Mouse (Mus musculus) erythroblast, embryonic 14.5 days (primary cell): ENCODE results near the gene Ptprk. TPM values are rescaled to one million over a fixed set of nuclear protein-coding genes. Genes with fewer than 3 reads are reported as not detected.

Source experiments
- H3K27me3 ChIP-seq: 2 replicates; pipeline ENCODE4 v1.6.1; 2012; ENCODE audit warnings: inconsistent platforms; ENCODE audit not compliant: control insufficient read depth
- H3K36me3 ChIP-seq: 2 replicates; pipeline ENCODE4 v1.6.1; 2012; ENCODE audit warnings: mild to moderate bottlenecking, inconsistent platforms; ENCODE audit not compliant: control insufficient read depth
- H3K4me1 ChIP-seq: 2 replicates; pipeline ENCODE4 v1.6.1; 2012; ENCODE audit warnings: inconsistent platforms; ENCODE audit not compliant: control insufficient read depth
- H3K4me3 ChIP-seq: replicated peaks from 2 replicates; pipeline ENCODE3; 2012; ENCODE audit warnings: moderate library complexity, mild to moderate bottlenecking, inconsistent platforms
- H3K9me3 ChIP-seq: 2 replicates; pipeline ENCODE4 v1.6.1; 2012; ENCODE audit warnings: low read length, inconsistent platforms, mixed read lengths; ENCODE audit not compliant: control insufficient read depth
- GATA1 ChIP-seq: IDR thresholded peaks from 2 replicates; pipeline ENCODE4 v1.6.1; 2012; ENCODE audit warnings: low read length, inconsistent platforms, mixed read lengths
- TAL1 ChIP-seq: IDR thresholded peaks from 3 replicates; pipeline ENCODE4 v1.6.1; 2012; ENCODE audit warnings: low read length, inconsistent platforms, mixed read lengths
- polyA plus RNA-seq: library from polyadenylated mRNA; stranded (reverse); fragments of >175 nt; gene quantifications from 2 replicates; pipeline ENCODE4 v1.2.3, GENCODE M21; 2012

The Ptprk gene
- polyA plus RNA-seq, 1 experiment: 0.03 TPM

GRCm38 (mm10) chr10:28103406-28103906 is 28.8 kb downstream of the Ptprk start:
- no peaks in the 10 kb centered on the region for H3K9me3 ChIP-seq
- no peak overlapping the region for H3K4me3 ChIP-seq
- no peaks in the 10 kb centered on the region for H3K27me3 ChIP-seq
- H3K4me1 ChIP-seq: no peaks in the 10 kb centered on the region
- H3K36me3 ChIP-seq: no peaks in the 10 kb centered on the region
- no peak for TF ChIP-seq GATA1
- TF ChIP-seq TAL1: no peak

- no peaks in the 10 kb centered on the region for H3K4me1 ChIP-seq
- H3K36me3 ChIP-seq: no peaks in the 10 kb centered on the region
- H3K27me3 ChIP-seq: no peaks in the 10 kb centered on the region
- no peak for TF ChIP-seq TAL1
- no peak for TF ChIP-seq GATA1
- H3K4me3 ChIP-seq: no peak overlapping the region
- H3K9me3 ChIP-seq: no peaks in the 10 kb centered on the region
Measured at GRCm38 (mm10) chr10:28103924-28104323, 29.3 kb downstream of the Ptprk start.

GRCm38 (mm10) chr10:28105247-28105646 is 30.6 kb downstream of the Ptprk start:
- Histone ChIP-seq H3K36me3 (no peaks in the 10 kb centered on the region), H3K9me3 (no peaks in the 10 kb centered on the region), H3K4me1 (no peaks in the 10 kb centered on the region), H3K4me3 (no peak overlapping the region), H3K27me3 (no peaks in the 10 kb centered on the region)
- TF ChIP-seq GATA1 (no peak), TAL1 (no peak)

GRCm38 (mm10) chr10:28112826-28113589 is 38.4 kb downstream of the Ptprk start:
- peaks cover 2% of the 10 kb centered on the region; the same call in 1 of the 2 replicates for H3K9me3 ChIP-seq
- no peaks in the 10 kb centered on the region for H3K27me3 ChIP-seq
- H3K36me3 ChIP-seq: no peaks in the 10 kb centered on the region
- no peak for TF ChIP-seq GATA1
- no peak for TF ChIP-seq TAL1
- no peaks in the 10 kb centered on the region for H3K4me1 ChIP-seq
- no peak overlapping the region for H3K4me3 ChIP-seq

GRCm38 (mm10) chr10:28113879-28114278 is 39.3 kb downstream of the Ptprk start:
- H3K4me3 ChIP-seq: no peak overlapping the region
- no peaks in the 10 kb centered on the region for H3K36me3 ChIP-seq
- H3K9me3 ChIP-seq: peaks cover 2% of the 10 kb centered on the region; the same call in 1 of the 2 replicates
- TF ChIP-seq TAL1 (no peak), GATA1 (no peak)
- no peaks in the 10 kb centered on the region for H3K27me3 ChIP-seq
- H3K4me1 ChIP-seq: no peaks in the 10 kb centered on the region

- TF ChIP-seq TAL1: no peak
- no peak for TF ChIP-seq GATA1
- H3K27me3 ChIP-seq: no peaks in the 10 kb centered on the region
Measured at GRCm38 (mm10) chr10:28116982-28117381, 42.4 kb downstream of the Ptprk start.

GRCm38 (mm10) chr10:28118783-28119365 is 44.3 kb downstream of the Ptprk start:
- no peaks in the 10 kb centered on the region for H3K4me1 ChIP-seq
- H3K36me3 ChIP-seq: no peaks in the 10 kb centered on the region
- H3K9me3 ChIP-seq: peaks cover 2% of the 10 kb centered on the region; the same call in 1 of the 2 replicates
- TF ChIP-seq TAL1: no peak
- no peak for TF ChIP-seq GATA1
- no peaks in the 10 kb centered on the region for H3K27me3 ChIP-seq
- no peak overlapping the region for H3K4me3 ChIP-seq

More at GRCm38 (mm10) chr10:28116982-28117381, 42.4 kb downstream of the Ptprk start:
- peaks cover 2% of the 10 kb centered on the region; the same call in 1 of the 2 replicates for H3K9me3 ChIP-seq
- no peak overlapping the region for H3K4me3 ChIP-seq
- no peaks in the 10 kb centered on the region for H3K4me1 ChIP-seq
- no peaks in the 10 kb centered on the region for H3K36me3 ChIP-seq

- TF ChIP-seq GATA1 (no peak), TAL1 (no peak)
Measured at GRCm38 (mm10) chr10:28123881-28124280, 49.3 kb downstream of the Ptprk start.

GRCm38 (mm10) chr10:28128011-28128410 is 53.4 kb downstream of the Ptprk start:
- H3K27me3 ChIP-seq: no peaks in the 10 kb centered on the region
- no peaks in the 10 kb centered on the region for H3K36me3 ChIP-seq
- TF ChIP-seq TAL1: no peak
- TF ChIP-seq GATA1: no peak
- H3K9me3 ChIP-seq: no peaks in the 10 kb centered on the region
- no peaks in the 10 kb centered on the region for H3K4me1 ChIP-seq
- H3K4me3 ChIP-seq: no peak overlapping the region

More at GRCm38 (mm10) chr10:28123881-28124280, 49.3 kb downstream of the Ptprk start:
- Histone ChIP-seq H3K27me3 (no peaks in the 10 kb centered on the region), H3K4me3 (no peak overlapping the region), H3K36me3 (no peaks in the 10 kb centered on the region), H3K4me1 (no peaks in the 10 kb centered on the region), H3K9me3 (no peaks in the 10 kb centered on the region)
